Mouse (Mus musculus) cortical plate, adult 2 months (tissue): ENCODE measurements around the gene Naa15. TPM values are rescaled to one million over a fixed set of nuclear protein-coding genes. Genes with fewer than 3 reads are reported as not detected.

Experiments used
- H3K27ac ChIP-seq: fragments of 200-500 bp; 2 replicates; pipeline ENCODE4 v1.5.1; 2012; ENCODE audit warnings: low read length, control low read depth, inconsistent platforms; ENCODE audit not compliant: insufficient read depth
- H3K4me1 ChIP-seq: fragments of 200-500 bp; 2 replicates; pipeline ENCODE4 v1.6.1; 2011; ENCODE audit warnings: low read length; ENCODE audit not compliant: control insufficient read depth, insufficient read depth
- H3K4me3 ChIP-seq: fragments of 200-500 bp; 2 replicates; pipeline ENCODE4 v1.5.1; 2011; ENCODE audit warnings: mild to moderate bottlenecking, low read length, control low read depth; ENCODE audit not compliant: insufficient read depth
- CTCF ChIP-seq: fragments of 200-500 bp; IDR thresholded peaks from 2 replicates; pipeline ENCODE4 v1.5.1; 2011; ENCODE audit warnings: mild to moderate bottlenecking, control low read depth, low read length; ENCODE audit not compliant: insufficient read depth; ENCODE audit errors: extremely low read depth
- POLR2A ChIP-seq: fragments of 200-500 bp; IDR thresholded peaks from 2 replicates; pipeline ENCODE4 v1.6.1; 2011; ENCODE audit warnings: mild to moderate bottlenecking, low read length, control low read depth; ENCODE audit not compliant: insufficient read depth; ENCODE audit errors: extremely low read depth
- polyA plus RNA-seq: library from polyadenylated mRNA; depleted of rRNA; stranded (reverse); fragments of >200 nt; gene quantifications from 2 replicates; pipeline ENCODE4 v1.2.3, GENCODE M21; 2012

The Naa15 gene
- polyA plus RNA-seq, 1 experiment = 20.7 TPM

- Histone ChIP-seq H3K4me3 (no peak overlapping the region; the same call in 1 of the 2 replicates), H3K27ac (no peak overlapping the region), H3K4me1 (no peaks in the 10 kb centered on the region)
- TF ChIP-seq POLR2A = no peak
- peak; percentile 40 for TF ChIP-seq CTCF
Observed at GRCm38 (mm10) chr3:51377878-51378664, 36.9 kb upstream of the Naa15 start.

GRCm38 (mm10) chr3:51378665-51378946 lies 36.3 kb upstream of the Naa15 start:
- no peak overlapping the region for H3K27ac ChIP-seq
- no peak for TF ChIP-seq POLR2A
- TF ChIP-seq CTCF = no peak
- H3K4me3 ChIP-seq = no peak overlapping the region
- no peaks in the 10 kb centered on the region for H3K4me1 ChIP-seq

GRCm38 (mm10) chr3:51379786-51380659 lies 34.9 kb upstream of the Naa15 start:
- TF ChIP-seq CTCF (no peak), POLR2A (no peak)
- Histone ChIP-seq H3K27ac (no peak overlapping the region), H3K4me1 (no peaks in the 10 kb centered on the region), H3K4me3 (no peak overlapping the region)

- Histone ChIP-seq H3K4me3 (no peak overlapping the region), H3K4me1 (no peaks in the 10 kb centered on the region), H3K27ac (no peak overlapping the region)
- TF ChIP-seq POLR2A (no peak), CTCF (no peak)
Observed at GRCm38 (mm10) chr3:51380660-51381014, 34.3 kb upstream of the Naa15 start.

- no peak for TF ChIP-seq POLR2A
- TF ChIP-seq CTCF = no peak
- Histone ChIP-seq H3K27ac (no peak overlapping the region), H3K4me3 (no peak overlapping the region), H3K4me1 (no peaks in the 10 kb centered on the region)
Observed at GRCm38 (mm10) chr3:51383409-51383808, 31.5 kb upstream of the Naa15 start.

GRCm38 (mm10) chr3:51386441-51387133 lies 28.4 kb upstream of the Naa15 start:
- Histone ChIP-seq H3K4me1 (no peaks in the 10 kb centered on the region), H3K4me3 (no peak overlapping the region), H3K27ac (no peak overlapping the region)
- TF ChIP-seq CTCF = no peak

- TF ChIP-seq POLR2A (no peak), CTCF (no peak)
- Histone ChIP-seq H3K4me3 (no peak overlapping the region), H3K27ac (no peak overlapping the region), H3K4me1 (no peaks in the 10 kb centered on the region)
Observed at GRCm38 (mm10) chr3:51387134-51387451, 27.9 kb upstream of the Naa15 start.

GRCm38 (mm10) chr3:51387868-51388381 lies 27.0 kb upstream of the Naa15 start:
- H3K4me3 ChIP-seq = no peak overlapping the region
- no peak overlapping the region for H3K27ac ChIP-seq
- H3K4me1 ChIP-seq = no peaks in the 10 kb centered on the region
- TF ChIP-seq CTCF = no peak
- no peak for TF ChIP-seq POLR2A

GRCm38 (mm10) chr3:51388904-51389303 lies 26.0 kb upstream of the Naa15 start:
- H3K27ac ChIP-seq = no peak overlapping the region
- H3K4me3 ChIP-seq = no peak overlapping the region
- no peak for TF ChIP-seq CTCF
- TF ChIP-seq POLR2A = no peak
- H3K4me1 ChIP-seq = no peaks in the 10 kb centered on the region

- H3K4me3 ChIP-seq = no peak overlapping the region
- no peak overlapping the region for H3K27ac ChIP-seq
- H3K4me1 ChIP-seq = no peaks in the 10 kb centered on the region
- no peak for TF ChIP-seq POLR2A
- TF ChIP-seq CTCF = no peak
Observed at GRCm38 (mm10) chr3:51391095-51391494, 23.9 kb upstream of the Naa15 start.
